Mouse (Mus musculus): Measurements from ENCODE around the gene Qrfpr.

Gene Qrfpr

GRCm38 (mm10) chr3:36150537-36150933 is 71.6 kb downstream of the Qrfpr start:
- DNase-seq: no peak

DNA sequence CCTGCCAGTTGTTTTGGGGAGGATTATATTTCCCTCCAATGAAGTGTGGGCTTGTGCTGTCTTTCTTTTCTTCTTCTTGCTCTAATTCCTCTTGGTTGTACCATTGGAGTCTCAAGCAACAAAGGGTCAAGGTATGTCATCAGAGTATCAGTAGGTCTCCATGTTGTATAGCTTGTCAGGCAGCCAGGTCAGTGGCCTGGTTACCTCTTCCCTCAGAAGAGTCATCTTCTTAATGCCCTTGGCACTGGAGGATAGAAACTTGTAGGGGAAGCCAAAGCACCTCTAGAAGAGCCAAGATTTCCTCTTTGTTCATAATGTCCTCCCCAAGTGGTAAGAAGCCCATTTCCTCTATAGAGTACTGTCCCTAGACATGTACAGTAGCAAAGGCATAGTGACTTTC is 83.1 kb downstream of the Qrfpr start:
- DNase-seq: no peak

GRCm38 (mm10) chr3:36138171-36138660 is 83.9 kb downstream of the Qrfpr start:
- DNase-seq: no peak

DNA sequence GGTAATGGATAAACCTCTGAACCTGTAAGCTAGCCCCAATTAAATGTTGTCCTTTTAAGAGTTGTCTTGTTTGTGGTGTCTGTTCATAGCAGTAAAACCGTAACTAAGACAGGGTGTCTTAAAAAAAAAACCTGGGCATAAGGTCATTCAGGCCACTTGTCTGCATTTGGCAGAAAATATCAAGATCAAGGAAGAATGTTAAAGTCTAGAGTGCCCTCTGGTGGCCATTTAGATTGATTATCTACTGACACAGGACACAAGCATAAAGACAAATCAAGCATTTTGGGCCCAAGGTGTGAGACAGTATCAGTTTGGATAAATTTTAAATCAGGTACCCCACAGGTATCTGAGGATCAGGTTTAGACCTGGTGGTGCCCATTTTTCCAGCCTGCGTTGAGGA is 84.6 kb downstream of the Qrfpr start:
- peak; percentile 35 for DNase-seq

- DNase-seq: no peak
Observed at GRCm38 (mm10) chr3:36136152-36136551, 86.0 kb downstream of the Qrfpr start.

Data from thymus, postnatal 14 days (tissue).